Mouse (Mus musculus): ENCODE measurements around the gene Spop. TPM values are rescaled to one million over a fixed set of nuclear protein-coding genes. Genes with fewer than 3 reads are reported as not detected.
A peak's percentile ranks its signal among the peaks of the same experiment; 100 is the strongest.
"Not testable (repeated sequence)": the region's sequence is repeated elsewhere in the genome, so short reads cannot be mapped to it uniquely, and the experiment has no call there.

Spop gene
- polyA plus RNA-seq, 1 experiment from 2014 or later: 168 TPM

DNA sequence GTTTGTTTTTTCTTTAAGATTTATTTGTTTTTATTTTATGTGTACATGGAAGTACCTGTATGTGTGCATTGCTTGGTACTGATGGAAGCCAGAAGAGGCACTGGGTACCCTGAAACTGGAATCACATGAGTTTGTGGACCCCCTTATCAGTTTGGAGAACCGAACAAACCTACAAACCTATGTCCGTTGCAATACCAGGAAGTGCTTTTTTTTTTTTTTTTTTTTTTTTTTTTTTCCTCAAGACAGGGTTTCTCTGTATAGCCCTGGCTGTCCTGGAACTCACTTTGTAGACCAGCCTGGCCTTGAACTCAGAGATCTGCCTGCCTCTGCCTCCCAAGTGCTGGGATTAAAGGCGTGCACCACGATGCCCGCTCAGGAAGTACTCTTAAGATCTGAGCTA lies 7.5 kb upstream of the Spop start:
- 88% methylated on average over 5 of the region's 5 CpGs for WGBS
- ATAC-seq (ENCODE audit: insufficient number of reproducible peaks, low FRiP score, low TSS enrichment, low read depth): not testable (repeated sequence)

DNA sequence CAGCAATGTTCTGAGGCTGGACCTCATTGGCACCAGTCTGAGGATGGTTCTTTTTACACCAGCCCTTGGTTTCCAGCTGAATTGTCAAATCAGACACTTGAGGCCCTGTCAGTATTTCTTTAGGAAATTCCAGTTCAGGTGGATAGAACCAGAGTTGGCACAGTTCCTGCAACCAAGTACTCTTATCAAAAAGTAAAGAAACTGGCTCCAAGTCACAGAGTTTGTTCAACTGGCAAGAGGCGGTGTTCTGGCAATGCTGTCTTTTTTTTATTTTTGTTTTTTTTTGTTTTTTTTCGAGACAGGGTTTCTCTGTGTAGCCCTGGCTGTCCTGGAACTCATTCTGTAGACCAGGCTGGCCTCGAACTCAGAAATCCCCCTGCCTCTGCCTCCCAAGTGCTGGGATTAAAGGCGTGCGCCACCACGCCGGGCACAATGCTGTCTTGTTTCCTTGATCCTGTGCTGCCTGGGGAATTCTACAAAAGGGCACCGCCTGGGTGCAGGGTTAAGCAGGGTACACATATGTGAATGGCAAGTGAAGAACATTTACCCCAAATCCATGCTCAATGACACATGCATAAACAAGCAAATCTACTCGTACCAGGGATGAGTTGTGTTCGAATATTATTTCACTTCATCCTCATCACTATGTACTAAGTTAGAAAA lies 4.3 kb upstream of the Spop start:
- H3K36me3 ChIP-seq: no peaks in the 10 kb centered on the region
- 0 out of 2 replicates have a peak, but pooled peaks cover 2% of the 10 kb centered on the region for H3K27me3 ChIP-seq
- no peak overlapping the region for H3K4me3 ChIP-seq
- H3K27ac ChIP-seq: no peak overlapping the region
- H3K4me1 ChIP-seq: peaks cover 5% of the 10 kb centered on the region; the same call in 1 of the 2 replicates
- no peak for ATAC-seq (ENCODE audit: insufficient number of reproducible peaks, low FRiP score, low TSS enrichment, low read depth)
- H3K9me3 ChIP-seq: no peaks in the 10 kb centered on the region
- 88% methylated on average over 10 of the region's 10 CpGs for WGBS
- no peak overlapping the region for H3K9ac ChIP-seq
- no peak overlapping the region for H3K4me2 ChIP-seq

More for the DNA sequence above, 7.5 kb upstream of the Spop start:
- not testable (repeated sequence) for H3K9me3 ChIP-seq, H3K4me3 ChIP-seq, H3K4me2 ChIP-seq, H3K9ac ChIP-seq, H3K36me3 ChIP-seq, H3K4me1 ChIP-seq, H3K27me3 ChIP-seq, H3K27ac ChIP-seq

DNA sequence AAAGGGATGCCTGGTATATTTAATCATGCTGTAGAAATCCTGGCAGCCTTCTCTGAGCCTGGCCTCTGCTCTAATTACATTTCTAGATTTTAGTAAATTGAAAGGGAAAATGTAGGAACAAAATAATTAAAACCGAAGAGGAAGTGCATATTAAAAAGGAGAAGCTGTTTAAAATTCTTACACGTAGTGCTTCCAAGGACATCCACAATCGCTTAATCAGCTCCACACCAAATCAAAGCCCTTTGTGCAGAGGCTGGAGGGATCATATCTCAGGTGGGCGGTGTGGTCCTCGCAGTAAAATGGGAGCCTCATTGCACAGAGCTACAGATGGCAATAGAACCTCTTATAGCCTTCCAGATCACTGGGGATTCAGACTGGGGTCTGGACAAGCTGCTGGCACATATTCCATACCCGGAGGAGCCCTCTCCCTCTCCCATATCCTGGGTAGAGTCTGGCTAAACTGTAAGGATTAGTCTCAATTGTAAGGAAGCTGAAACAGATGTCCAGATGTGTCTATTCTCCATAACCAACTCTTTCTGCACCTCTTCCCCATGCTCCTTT lies 2.3 kb upstream of the Spop start:
- Histone ChIP-seq H3K27me3 (0 out of 2 replicates have a peak, but pooled peaks cover 2% of the 10 kb centered on the region), H3K4me1 (peaks cover 16% of the 10 kb centered on the region), H3K4me2 (no peak overlapping the region), H3K27ac (no peak overlapping the region), H3K9me3 (no peaks in the 10 kb centered on the region), H3K36me3 (no peaks in the 10 kb centered on the region), H3K4me3 (no peak overlapping the region), H3K9ac (no peak overlapping the region)
- no peak for ATAC-seq (ENCODE audit: insufficient number of reproducible peaks, low FRiP score, low TSS enrichment, low read depth)
- WGBS: 47% methylated on average over 6 of the region's 6 CpGs

DNA sequence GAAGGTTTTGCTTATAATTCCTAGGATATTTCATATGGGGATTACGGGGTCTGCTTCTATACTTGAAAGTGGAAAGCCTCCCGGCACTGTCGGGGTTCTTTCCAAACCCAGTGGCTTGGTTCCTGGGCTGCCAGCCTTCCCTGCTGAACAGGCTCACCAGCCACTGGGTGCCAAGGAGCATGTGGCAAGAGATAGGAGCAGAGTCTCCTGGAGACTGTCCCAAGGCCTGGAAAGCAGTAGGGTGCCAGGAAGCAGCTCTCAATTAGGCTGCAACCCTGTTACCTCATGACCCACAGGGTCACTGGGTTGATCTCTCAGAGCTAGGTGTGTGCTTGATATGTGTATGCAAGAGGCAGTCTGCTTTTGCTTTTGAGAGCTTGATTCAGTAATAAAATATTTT lies 1.3 kb upstream of the Spop start:
- Histone ChIP-seq H3K9me3 (no peaks in the 10 kb centered on the region), H3K27me3 (0 out of 2 replicates have a peak, but pooled peaks cover 2% of the 10 kb centered on the region), H3K27ac (no peak overlapping the region), H3K4me1 (peaks cover 16% of the 10 kb centered on the region), H3K36me3 (no peaks in the 10 kb centered on the region), H3K9ac (no peak overlapping the region), H3K4me3 (no peak overlapping the region), H3K4me2 (no peak overlapping the region)
- 74% methylated on average over 3 of the region's 3 CpGs for WGBS
- no peak for ATAC-seq (ENCODE audit: insufficient number of reproducible peaks, low FRiP score, low TSS enrichment, low read depth)

DNA sequence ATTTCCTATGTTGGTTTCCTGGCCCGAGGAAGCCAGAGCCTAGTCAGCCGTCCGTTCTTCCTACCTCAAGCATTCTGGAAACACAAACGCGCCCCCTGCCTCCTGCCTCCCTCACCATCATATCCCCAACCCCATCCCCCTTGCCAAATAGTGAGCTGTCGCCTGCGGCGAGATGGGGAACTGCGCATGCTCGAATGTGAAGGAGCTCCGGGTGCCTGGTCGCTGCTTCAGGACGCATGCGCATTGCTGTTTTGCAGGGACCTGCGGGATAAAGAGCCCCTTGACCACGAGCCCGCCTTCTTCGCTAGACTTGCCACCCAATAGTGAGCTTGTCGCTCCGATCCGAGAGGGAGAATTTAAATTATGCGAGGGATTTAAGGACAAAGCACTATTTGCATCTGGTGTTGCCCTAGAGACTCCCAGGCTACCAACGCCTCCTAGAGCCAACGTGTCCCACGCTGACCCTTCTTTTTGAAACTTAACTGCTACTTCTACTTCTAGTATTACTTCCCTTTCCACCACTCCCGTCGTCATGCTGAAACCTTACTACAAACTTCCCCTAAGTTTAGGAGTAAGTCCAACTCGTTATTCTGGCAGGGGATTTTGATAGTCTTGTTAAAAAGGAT lies 769 bp downstream of the Spop start:
- peak; percentile 87 for ATAC-seq (ENCODE audit: insufficient number of reproducible peaks, low FRiP score, low TSS enrichment, low read depth)
- H3K36me3 ChIP-seq: 0 out of 2 replicates have a peak, but pooled peaks cover 3% of the 10 kb centered on the region
- 0 out of 2 replicates have a peak, but pooled peaks cover 2% of the 10 kb centered on the region for H3K27me3 ChIP-seq
- peak overlapping the region; percentile 61 for H3K4me2 ChIP-seq
- peak overlapping the region; percentile 70 for H3K4me3 ChIP-seq
- peaks cover 16% of the 10 kb centered on the region for H3K4me1 ChIP-seq
- H3K9me3 ChIP-seq: no peaks in the 10 kb centered on the region
- under 1% methylated on average over 28 of the region's 28 CpGs for WGBS
- peak overlapping the region; percentile 95 for H3K27ac ChIP-seq
- peak overlapping the region; percentile 45 for H3K9ac ChIP-seq

DNA sequence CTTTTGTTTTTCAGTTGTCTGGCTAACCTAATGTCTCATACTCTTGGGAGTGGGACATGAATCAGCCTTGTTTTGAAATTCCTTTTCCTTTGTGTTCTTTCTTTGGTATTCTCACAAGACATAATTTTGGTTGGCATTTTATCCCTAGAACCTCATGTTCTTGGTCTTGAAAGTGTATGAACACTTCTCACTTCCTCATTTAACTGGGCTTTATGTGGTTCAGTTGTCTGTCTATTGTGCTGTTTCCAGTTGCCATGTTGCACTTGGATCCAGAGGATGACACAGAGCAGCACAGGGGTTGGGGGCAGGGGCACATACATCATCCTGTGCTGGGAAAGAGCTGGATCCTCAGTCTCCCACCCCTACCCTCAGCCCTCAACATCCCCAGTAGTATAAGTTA lies 2.1 kb downstream of the Spop start:
- peak overlapping the region; percentile 70; the same call in 1 of the 2 replicates for H3K4me3 ChIP-seq
- no peak for ATAC-seq (ENCODE audit: insufficient number of reproducible peaks, low FRiP score, low TSS enrichment, low read depth)
- 0 out of 2 replicates have a peak, but pooled peaks cover 7% of the 10 kb centered on the region for H3K36me3 ChIP-seq
- H3K4me1 ChIP-seq: peaks cover 16% of the 10 kb centered on the region
- H3K9me3 ChIP-seq: no peaks in the 10 kb centered on the region
- 0 out of 2 replicates have a peak, but pooled peaks cover 2% of the 10 kb centered on the region for H3K27me3 ChIP-seq
- peak overlapping the region; percentile 61; the same call in 1 of the 2 replicates for H3K4me2 ChIP-seq
- H3K27ac ChIP-seq: no peak overlapping the region
- H3K9ac ChIP-seq: no peak overlapping the region

DNA sequence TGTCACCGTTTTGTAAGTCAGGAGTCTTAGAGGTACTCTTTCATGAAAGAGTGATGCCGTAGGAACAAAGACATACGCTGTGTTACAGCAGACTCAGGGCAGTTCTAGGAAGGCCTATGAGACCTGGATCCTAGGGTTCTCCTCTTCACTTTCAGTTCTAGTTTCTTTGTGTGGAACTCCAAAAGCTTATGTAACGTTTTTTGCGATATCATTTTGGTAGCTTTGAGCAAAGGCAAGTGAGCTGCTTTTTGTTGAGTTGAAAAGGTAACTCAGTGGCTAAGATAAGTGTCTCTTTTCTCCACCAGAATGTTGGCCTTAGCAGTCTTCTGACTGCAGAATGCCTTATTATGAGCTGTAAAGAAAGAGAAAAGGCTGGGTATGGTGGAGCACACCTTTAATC lies 3.5 kb downstream of the Spop start:
- 0 out of 2 replicates have a peak, but pooled peaks cover 2% of the 10 kb centered on the region for H3K27me3 ChIP-seq
- H3K4me1 ChIP-seq: peaks cover 13% of the 10 kb centered on the region
- no peak overlapping the region for H3K9ac ChIP-seq
- no peaks in the 10 kb centered on the region for H3K9me3 ChIP-seq
- 0 out of 2 replicates have a peak, but pooled peaks cover 7% of the 10 kb centered on the region for H3K36me3 ChIP-seq
- whole genome bisulfite sequencing: 87% methylated on average over 5 of the region's 5 CpGs
- no peak overlapping the region for H3K27ac ChIP-seq
- no peak overlapping the region for H3K4me3 ChIP-seq
- no peak overlapping the region for H3K4me2 ChIP-seq
- ATAC-seq (ENCODE audit: insufficient number of reproducible peaks, low FRiP score, low TSS enrichment, low read depth): no peak

DNA sequence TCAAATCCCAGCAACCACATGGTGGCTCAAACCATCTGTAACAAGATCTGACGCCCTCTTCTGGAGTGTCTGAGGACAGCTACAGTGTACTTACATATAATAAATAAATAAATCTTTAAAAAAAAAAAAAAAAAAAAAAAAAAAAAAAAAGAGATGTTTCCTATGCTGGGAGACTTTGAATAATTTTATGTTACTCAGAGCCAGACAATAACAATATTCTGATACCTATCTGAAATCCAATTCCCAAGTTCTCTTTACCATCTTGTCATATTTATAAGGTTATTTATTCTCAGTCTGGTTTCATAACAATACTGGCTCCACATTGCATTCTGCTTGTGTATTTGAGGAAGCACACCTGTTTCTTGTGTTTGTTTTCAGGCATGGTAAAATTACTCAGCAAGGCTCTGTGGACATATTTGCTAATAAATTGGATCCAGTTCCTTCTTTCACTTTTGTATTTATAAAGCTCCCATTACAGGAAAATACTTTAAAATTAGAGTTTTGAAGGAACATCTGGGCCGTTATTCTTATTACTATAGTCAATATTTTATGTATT lies 7.1 kb downstream of the Spop start:
- H3K9ac ChIP-seq: no peak overlapping the region
- WGBS: 73% methylated on average over 2 of the region's 2 CpGs
- no peak for ATAC-seq (ENCODE audit: insufficient number of reproducible peaks, low FRiP score, low TSS enrichment, low read depth)
- no peak overlapping the region for H3K4me3 ChIP-seq
- 0 out of 2 replicates have a peak, but pooled peaks cover 7% of the 10 kb centered on the region for H3K36me3 ChIP-seq
- H3K9me3 ChIP-seq: no peaks in the 10 kb centered on the region
- no peaks in the 10 kb centered on the region for H3K27me3 ChIP-seq
- H3K27ac ChIP-seq: no peak overlapping the region
- no peak overlapping the region for H3K4me2 ChIP-seq
- peaks cover 8% of the 10 kb centered on the region for H3K4me1 ChIP-seq

DNA sequence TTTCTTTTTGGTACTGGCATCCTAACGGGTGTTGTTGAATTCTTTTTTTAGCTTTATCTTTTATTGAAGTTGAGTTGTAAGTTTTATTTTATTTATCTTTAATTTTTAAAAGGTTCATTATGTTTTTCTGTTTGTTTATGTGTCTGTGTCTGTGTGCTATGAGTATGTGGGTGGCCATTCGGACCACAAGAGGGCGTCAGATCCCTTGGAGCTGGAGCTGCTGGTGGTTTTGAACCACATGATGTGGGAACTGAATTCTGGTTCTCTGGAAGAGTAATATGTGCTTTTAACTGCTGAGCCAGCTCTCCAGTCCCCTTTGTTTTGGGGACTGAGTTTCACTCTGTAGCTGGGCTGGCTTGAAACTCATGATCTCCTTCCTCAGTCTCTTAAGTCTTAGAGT lies 9.6 kb downstream of the Spop start:
- no peak overlapping the region for H3K27ac ChIP-seq
- H3K4me2 ChIP-seq: no peak overlapping the region
- H3K27me3 ChIP-seq: no peaks in the 10 kb centered on the region
- H3K4me1 ChIP-seq: 0 out of 2 replicates have a peak, but pooled peaks cover 4% of the 10 kb centered on the region
- H3K9ac ChIP-seq: no peak overlapping the region
- 85% methylated on average over 3 of the region's 3 CpGs for whole genome bisulfite sequencing
- H3K9me3 ChIP-seq: no peaks in the 10 kb centered on the region
- 0 out of 2 replicates have a peak, but pooled peaks cover 7% of the 10 kb centered on the region for H3K36me3 ChIP-seq
- no peak for ATAC-seq (ENCODE audit: insufficient number of reproducible peaks, low FRiP score, low TSS enrichment, low read depth)
- no peak overlapping the region for H3K4me3 ChIP-seq

DNA sequence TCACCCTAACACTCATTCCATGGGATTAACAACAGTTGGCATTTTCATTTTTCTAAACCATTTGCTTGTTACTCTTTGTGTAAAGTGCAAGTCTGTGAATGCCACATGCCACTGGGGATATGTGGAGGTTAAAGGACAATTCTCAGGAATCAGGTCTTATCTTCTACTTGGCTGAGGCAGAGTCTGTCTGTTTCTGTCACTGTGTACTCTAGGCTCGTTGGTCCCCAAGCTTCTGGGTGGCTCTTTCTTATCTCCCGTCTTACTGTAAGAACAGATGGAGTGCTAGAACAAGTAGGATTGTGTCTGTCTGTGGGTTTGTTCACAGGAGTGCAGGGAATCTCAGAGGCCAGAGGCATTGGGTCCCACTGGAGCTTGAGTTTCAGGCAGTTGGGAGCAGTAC lies 17.5 kb downstream of the Spop start:
- no peak for ATAC-seq (ENCODE audit: insufficient number of reproducible peaks, low FRiP score, low TSS enrichment, low read depth)
- Histone ChIP-seq H3K4me2 (no peak overlapping the region), H3K4me1 (no peaks in the 10 kb centered on the region), H3K27ac (no peak overlapping the region), H3K4me3 (no peak overlapping the region), H3K9me3 (no peaks in the 10 kb centered on the region), H3K27me3 (no peaks in the 10 kb centered on the region), H3K36me3 (no peaks in the 10 kb centered on the region), H3K9ac (no peak overlapping the region)
- WGBS: 92% methylated on average over 2 of the region's 2 CpGs

DNA sequence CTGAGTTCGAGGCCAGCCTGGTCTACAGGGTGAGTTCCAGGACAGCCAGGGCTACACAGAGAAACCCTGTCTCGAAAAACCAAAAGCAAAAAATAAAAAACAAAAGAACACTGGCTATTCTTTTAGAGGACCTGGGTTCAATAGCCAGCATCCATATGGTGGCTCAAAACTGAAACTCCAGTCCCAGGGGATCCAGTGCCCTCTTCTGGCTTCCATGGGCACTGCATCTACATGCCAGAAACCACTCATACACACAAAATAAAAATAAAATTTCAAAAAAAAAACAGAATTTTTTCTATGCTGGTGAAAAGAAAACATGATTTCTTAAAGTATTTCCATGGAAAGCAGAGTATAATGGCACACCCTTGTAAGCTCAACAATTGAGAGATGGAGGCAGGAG lies 18.3 kb downstream of the Spop start:
- ATAC-seq (ENCODE audit: insufficient number of reproducible peaks, low FRiP score, low TSS enrichment, low read depth): no peak
- no peaks in the 10 kb centered on the region for H3K27me3 ChIP-seq
- H3K4me1 ChIP-seq: no peaks in the 10 kb centered on the region
- H3K4me2 ChIP-seq: no peak overlapping the region
- 91% methylated on average over 2 of the region's 2 CpGs for WGBS
- H3K9me3 ChIP-seq: no peaks in the 10 kb centered on the region
- H3K27ac ChIP-seq: no peak overlapping the region
- H3K9ac ChIP-seq: no peak overlapping the region
- H3K4me3 ChIP-seq: no peak overlapping the region
- no peaks in the 10 kb centered on the region for H3K36me3 ChIP-seq

DNA sequence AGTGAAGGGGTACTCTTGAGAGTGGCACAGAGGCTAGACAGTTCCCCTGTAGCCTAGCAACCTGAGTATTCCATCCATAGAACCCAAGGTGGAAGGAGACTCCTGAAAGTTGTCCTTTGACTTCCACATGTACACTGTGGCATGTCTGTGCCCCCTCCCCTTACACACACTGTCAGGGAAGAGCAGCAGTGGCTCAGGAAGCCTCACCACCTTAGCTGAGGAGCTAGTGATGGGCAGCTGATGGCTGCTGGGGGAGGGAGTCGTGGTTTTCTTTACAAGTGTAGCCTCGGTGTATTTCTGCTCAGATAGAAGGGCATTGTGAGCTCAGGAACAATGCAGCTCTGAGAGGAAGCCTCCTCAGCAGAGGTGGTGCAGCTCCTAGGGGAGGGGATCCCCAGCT lies 31.5 kb downstream of the Spop start:
- Histone ChIP-seq H3K27ac (no peak overlapping the region), H3K4me1 (no peaks in the 10 kb centered on the region), H3K4me2 (no peak overlapping the region), H3K4me3 (no peak overlapping the region), H3K9me3 (no peaks in the 10 kb centered on the region), H3K36me3 (peaks cover 5% of the 10 kb centered on the region; the same call in 1 of the 2 replicates), H3K27me3 (no peaks in the 10 kb centered on the region), H3K9ac (no peak overlapping the region)
- WGBS: 63% methylated on average over 2 of the region's 2 CpGs
- no peak for ATAC-seq (ENCODE audit: insufficient number of reproducible peaks, low FRiP score, low TSS enrichment, low read depth)

Measured in limb, embryonic 15.5 days (tissue).